Mouse (Mus musculus) ovary, postnatal 36 days (tissue): ENCODE measurements at regions not wholly inside any gene's neighbourhood (a gene's known extent, or its start where the extent isn't known, plus 50 kb on each side); places are given as distances from the start of the nearest gene placed in this dataset.
A peak's percentile ranks its signal among the peaks of the same experiment; 100 is the strongest.

Experiments
- DNase-seq: peaks from one replicate; pipeline ENCODE4 v3.0.0; 2022; ENCODE audit warnings: low spot score, mixed read lengths

- no peak for DNase-seq
These were observed 236.8 kb upstream of the 4930535I16Rik start for GRCm38 (mm10) chr4:124154627-124155026.

- no peak for DNase-seq
These were observed 232.1 kb upstream of the 4930535I16Rik start for GRCm38 (mm10) chr4:124149771-124150451.

- DNase-seq, result no peak
These were observed 231.2 kb upstream of the 4930535I16Rik start for GRCm38 (mm10) chr4:124149037-124149436.

- no peak for DNase-seq
These were observed 229.5 kb upstream of the 4930535I16Rik start for GRCm38 (mm10) chr4:124147276-124147675.

- DNase-seq, result no peak
These were observed 228.3 kb upstream of the 4930535I16Rik start for GRCm38 (mm10) chr4:124146135-124146534.

GRCm38 (mm10) chr4:124143630-124144029, 225.8 kb upstream of the 4930535I16Rik start:
- no peak for DNase-seq

GRCm38 (mm10) chr4:124143226-124143625, 225.4 kb upstream of the 4930535I16Rik start:
- DNase-seq, result no peak

- peak; percentile 64 for DNase-seq
These were observed 224.3 kb upstream of the 4930535I16Rik start for GRCm38 (mm10) chr4:124142083-124142482.

GRCm38 (mm10) chr4:124135165-124135470, 217.3 kb upstream of the 4930535I16Rik start:
- peak; percentile 24 for DNase-seq

GRCm38 (mm10) chr4:124134341-124135164, 216.7 kb upstream of the 4930535I16Rik start:
- DNase-seq, result no peak

- no peak for DNase-seq
These were observed 213.1 kb upstream of the 4930535I16Rik start for GRCm38 (mm10) chr4:124130946-124131345.

- DNase-seq, result no peak
These were observed 208.4 kb upstream of the 4930535I16Rik start for GRCm38 (mm10) chr4:124126258-124126657.

GRCm38 (mm10) chr4:124120334-124120733, 202.5 kb upstream of the 4930535I16Rik start:
- no peak for DNase-seq

- DNase-seq, result no peak
These were observed 196.1 kb upstream of the 4930535I16Rik start for GRCm38 (mm10) chr4:124113856-124114345.

- DNase-seq, result no peak
These were observed 192.9 kb upstream of the 4930535I16Rik start for GRCm38 (mm10) chr4:124110705-124111104.

GRCm38 (mm10) chr4:124109371-124109770, 191.5 kb upstream of the 4930535I16Rik start:
- no peak for DNase-seq

- no peak for DNase-seq
These were observed 184.9 kb upstream of the 4930535I16Rik start for GRCm38 (mm10) chr4:124102684-124103083.

- DNase-seq, result no peak
These were observed 169.0 kb upstream of the 4930535I16Rik start for GRCm38 (mm10) chr4:124086801-124087200.

- DNase-seq, result no peak
These were observed 168.4 kb upstream of the 4930535I16Rik start for GRCm38 (mm10) chr4:124086254-124086653.

GRCm38 (mm10) chr4:124079603-124080002, 161.8 kb upstream of the 4930535I16Rik start:
- no peak for DNase-seq

GRCm38 (mm10) chr4:124075551-124075950, 157.7 kb upstream of the 4930535I16Rik start:
- DNase-seq, result no peak

- no peak for DNase-seq
These were observed 155.8 kb upstream of the 4930535I16Rik start for GRCm38 (mm10) chr4:124073646-124074045.

- no peak for DNase-seq
These were observed 146.8 kb upstream of the 4930535I16Rik start for GRCm38 (mm10) chr4:124064601-124065000.
